Mouse (Mus musculus) forebrain, embryonic 10.5 days (tissue): ENCODE data around the gene Tmem233. TPM values are rescaled to one million over a fixed set of nuclear protein-coding genes. Genes with fewer than 3 reads are reported as not detected.

Source experiments
- DNase-seq: peaks from one replicate; pipeline ENCODE4 v3.0.0-alpha.2; 2017; ENCODE audit warnings: low spot score; ENCODE audit errors: extremely low spot score
- H3K27ac ChIP-seq: fragments of 300-500 bp; sonication (generic); 2 replicates; pipeline ENCODE4 v1.5.1; 2016; ENCODE audit warnings: mild to moderate bottlenecking
- H3K27me3 ChIP-seq: fragments of 300-500 bp; sonication (generic); 2 replicates; pipeline ENCODE4 v1.6.1; 2016; ENCODE audit warnings: mild to moderate bottlenecking; ENCODE audit not compliant: poor library complexity, severe bottlenecking
- H3K36me3 ChIP-seq: fragments of 300-500 bp; sonication (generic); replicated peaks from 2 replicates; pipeline ENCODE4 v1.6.1; 2016; ENCODE audit warnings: mild to moderate bottlenecking, moderate library complexity
- H3K4me1 ChIP-seq: fragments of 300-500 bp; sonication (generic); 2 replicates; pipeline ENCODE4 v1.6.1; 2016
- H3K4me3 ChIP-seq: fragments of 300-500 bp; sonication (generic); 2 replicates; pipeline ENCODE4 v1.5.1; 2016; ENCODE audit warnings: mild to moderate bottlenecking, moderate library complexity
- H3K9me3 ChIP-seq: fragments of 300-500 bp; sonication (generic); 2 replicates; pipeline ENCODE4 v1.6.1; 2016; ENCODE audit warnings: mild to moderate bottlenecking, moderate library complexity
- WGBS: fragments of 180-500 bp; shearing (Covaris S2); methylation state at CpG from one replicate; pipeline ENCODE4 v1.1.7; 2016; 5-methylcytosine and 5-hydroxymethylcytosine counted together
- polyA plus RNA-seq: library from polyadenylated mRNA; unstranded; fragments of >200 nt; fragmentation: Nextera tagmentation; extraction: Ambion mirVana; gene quantifications from 2 replicates; pipeline ENCODE4 v1.2.1, GENCODE M21; 2016

The Tmem233 gene
- polyA plus RNA-seq, 1 experiment from 2014 or later: not detected

DNA sequence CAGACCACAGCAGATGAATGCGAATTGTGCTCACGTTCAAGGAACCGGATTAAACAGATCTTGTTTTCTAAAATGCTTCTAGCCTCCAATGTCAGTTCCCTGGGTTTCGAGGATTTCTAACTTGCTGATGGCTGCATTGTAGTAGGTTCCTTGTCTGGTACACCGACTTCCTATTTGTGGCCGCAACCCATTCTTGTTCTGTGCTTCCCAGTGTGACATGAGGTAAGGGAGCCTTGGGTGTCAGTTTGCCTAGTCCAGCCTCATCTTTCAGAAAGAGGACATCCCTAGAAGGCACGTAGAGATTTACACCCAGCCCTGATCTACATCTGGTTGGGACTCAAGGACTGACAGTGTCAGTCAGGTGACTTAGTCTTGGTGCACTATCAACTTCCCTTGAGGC, 71.3 kb downstream of the Tmem233 start:
- Histone ChIP-seq H3K36me3 (peaks cover 60% of the 10 kb centered on the region), H3K4me1 (no peaks in the 10 kb centered on the region), H3K4me3 (no peak overlapping the region), H3K9me3 (no peaks in the 10 kb centered on the region), H3K27me3 (no peaks in the 10 kb centered on the region), H3K27ac (no peak overlapping the region)
- 94% methylated on average over 7 of the region's 7 CpGs for WGBS
- DNase-seq: no peak

DNA sequence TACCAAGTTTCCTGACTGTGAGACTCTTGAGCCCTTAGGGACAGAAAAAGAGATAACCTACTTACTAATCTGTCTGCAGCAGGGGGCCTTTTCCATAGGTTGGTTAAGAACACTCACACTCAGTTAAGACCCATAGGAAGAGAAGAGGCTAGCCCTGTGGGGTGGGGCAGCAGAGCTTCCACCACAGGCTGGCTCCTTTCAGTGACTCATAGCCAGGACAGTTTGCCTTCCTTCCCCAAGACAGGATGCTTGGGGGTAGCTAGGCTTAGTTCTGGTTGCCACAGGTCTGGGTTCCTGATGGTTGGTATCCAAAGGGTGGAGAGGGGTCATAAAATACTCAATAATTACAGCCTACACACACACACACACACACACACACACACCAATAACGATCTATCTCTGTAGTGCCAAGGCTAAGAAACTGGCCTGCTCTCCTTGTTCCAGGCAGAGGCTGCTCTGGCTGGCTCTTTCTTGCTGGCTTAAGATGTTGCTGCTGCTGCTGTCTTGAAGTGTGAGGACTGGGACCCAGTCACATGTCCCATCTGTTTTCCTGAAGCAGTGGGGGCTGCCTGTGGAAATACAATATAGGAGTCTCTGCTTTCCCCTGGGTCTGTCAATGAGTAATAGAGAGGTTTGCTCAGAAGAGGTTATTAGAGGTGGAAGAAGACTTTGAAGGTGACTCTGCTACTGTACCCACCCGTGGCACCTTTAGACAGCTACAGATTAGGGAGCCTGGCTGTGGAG, 73.0 kb downstream of the Tmem233 start:
- no peaks in the 10 kb centered on the region for H3K9me3 ChIP-seq
- H3K4me1 ChIP-seq: no peaks in the 10 kb centered on the region
- H3K36me3 ChIP-seq: peaks cover 55% of the 10 kb centered on the region
- no peak for DNase-seq
- WGBS: 89% methylated on average over 2 of the region's 2 CpGs
- 0 out of 2 replicates have a peak overlapping the region, but pooled peaks have one; percentile 21 for H3K27ac ChIP-seq
- H3K4me3 ChIP-seq: no peak overlapping the region
- no peaks in the 10 kb centered on the region for H3K27me3 ChIP-seq

GRCm38 (mm10) chr5:116009091-116009851, 73.8 kb downstream of the Tmem233 start:
- Histone ChIP-seq H3K9me3 (no peaks in the 10 kb centered on the region), H3K27me3 (no peaks in the 10 kb centered on the region), H3K4me1 (no peaks in the 10 kb centered on the region), H3K36me3 (peaks cover 48% of the 10 kb centered on the region), H3K4me3 (no peak overlapping the region), H3K27ac (no peak overlapping the region)
- WGBS: 73% methylated on average over 15 of the region's 15 CpGs
- no peak for DNase-seq

- DNase-seq: no peak
- H3K36me3 ChIP-seq: peaks cover 37% of the 10 kb centered on the region
- H3K4me1 ChIP-seq: 0 out of 2 replicates have a peak, but pooled peaks cover 6% of the 10 kb centered on the region
- no peak overlapping the region for H3K4me3 ChIP-seq
- H3K9me3 ChIP-seq: no peaks in the 10 kb centered on the region
- WGBS: 88% methylated on average over 13 of the region's 13 CpGs
- H3K27ac ChIP-seq: no peak overlapping the region; the same call in 1 of the 2 replicates
- no peaks in the 10 kb centered on the region for H3K27me3 ChIP-seq
These were observed 75.3 kb downstream of the Tmem233 start for GRCm38 (mm10) chr5:116007723-116008122.

DNA sequence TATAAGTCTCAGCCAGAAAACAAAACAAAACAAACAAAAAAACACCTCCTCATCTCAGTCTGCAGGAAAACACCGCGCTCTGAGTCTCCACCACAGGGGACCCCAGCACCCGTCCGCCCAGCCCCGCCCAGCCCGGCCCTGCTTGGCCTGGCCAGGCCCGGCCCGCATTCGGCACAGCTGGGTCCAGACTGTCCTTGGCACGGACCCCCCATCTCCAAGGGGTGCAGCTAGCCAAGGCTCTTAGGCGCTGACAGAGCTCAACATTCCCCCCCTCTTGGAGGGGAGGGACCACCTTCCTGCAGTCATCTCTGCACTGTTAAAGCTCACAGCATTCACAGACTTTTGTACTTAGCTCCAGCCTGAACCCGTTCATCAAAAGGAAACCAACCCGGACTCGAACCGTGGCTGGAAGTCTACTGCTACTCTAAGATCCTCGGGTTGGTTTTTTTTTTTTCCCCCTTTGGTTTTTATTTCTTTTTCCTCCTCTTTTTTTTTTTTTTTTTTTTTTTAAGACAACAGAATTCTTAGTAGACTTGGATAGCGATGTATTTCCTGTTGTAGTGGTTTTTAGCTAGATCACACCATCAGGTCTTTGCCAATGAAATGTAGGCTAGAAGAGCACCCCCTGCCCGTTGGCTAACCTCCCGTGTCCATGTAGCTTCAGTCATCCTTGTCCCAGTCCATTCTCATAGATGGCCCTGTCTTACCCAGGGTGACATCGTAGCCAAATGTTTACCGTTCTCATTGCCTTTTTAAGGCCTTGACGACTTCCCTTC, 76.5 kb downstream of the Tmem233 start:
- 68% methylated on average over 22 of the region's 22 CpGs for WGBS

GRCm38 (mm10) chr5:116004271-116004670, 78.8 kb downstream of the Tmem233 start:
- no peak for DNase-seq
- peaks cover 65% of the 10 kb centered on the region for H3K36me3 ChIP-seq
- 92% methylated on average over 10 of the region's 10 CpGs for WGBS
- no peaks in the 10 kb centered on the region for H3K9me3 ChIP-seq
- no peaks in the 10 kb centered on the region for H3K27me3 ChIP-seq
- H3K4me3 ChIP-seq: no peak overlapping the region
- H3K27ac ChIP-seq: no peak overlapping the region
- 0 out of 2 replicates have a peak, but pooled peaks cover 6% of the 10 kb centered on the region for H3K4me1 ChIP-seq

More for the DNA sequence above, 76.5 kb downstream of the Tmem233 start:
- no peaks in the 10 kb centered on the region for H3K27me3 ChIP-seq
- peaks cover 43% of the 10 kb centered on the region for H3K36me3 ChIP-seq
- H3K4me1 ChIP-seq: 0 out of 2 replicates have a peak, but pooled peaks cover 6% of the 10 kb centered on the region
- H3K9me3 ChIP-seq: no peaks in the 10 kb centered on the region
- no peak for DNase-seq
- no peak overlapping the region for H3K4me3 ChIP-seq
- H3K27ac ChIP-seq: no peak overlapping the region

GRCm38 (mm10) chr5:116003825-116004224, 79.2 kb downstream of the Tmem233 start:
- 40% methylated on average over 13 of the region's 13 CpGs for WGBS
- no peak overlapping the region for H3K27ac ChIP-seq
- H3K27me3 ChIP-seq: no peaks in the 10 kb centered on the region
- H3K4me1 ChIP-seq: 0 out of 2 replicates have a peak, but pooled peaks cover 6% of the 10 kb centered on the region
- no peaks in the 10 kb centered on the region for H3K9me3 ChIP-seq
- peaks cover 70% of the 10 kb centered on the region for H3K36me3 ChIP-seq
- DNase-seq: no peak
- no peak overlapping the region for H3K4me3 ChIP-seq

- 86% methylated on average over 8 of the region's 8 CpGs for WGBS
- peaks cover 73% of the 10 kb centered on the region for H3K36me3 ChIP-seq
These were observed 79.9 kb downstream of the Tmem233 start for GRCm38 (mm10) chr5:116003154-116003553.

DNA sequence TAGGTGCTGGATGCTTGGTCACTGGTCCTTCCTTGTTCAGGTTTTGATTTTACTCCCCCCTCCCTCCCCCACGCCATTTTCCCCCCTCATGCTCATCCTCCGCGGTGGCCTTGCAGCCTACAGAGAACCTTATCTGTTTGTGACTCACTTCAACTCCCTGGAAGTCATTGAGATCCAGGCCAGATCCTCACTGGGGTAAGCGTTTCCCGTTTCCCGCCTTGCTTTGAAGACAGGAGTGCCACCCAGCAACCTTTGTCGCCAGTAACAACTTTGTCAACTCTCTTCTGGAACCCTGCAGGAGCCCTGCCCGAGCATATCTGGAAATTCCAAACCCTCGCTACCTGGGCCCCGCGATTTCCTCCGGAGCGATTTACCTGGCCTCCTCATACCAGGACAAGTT, 85.7 kb downstream of the Tmem233 start:
- no peaks in the 10 kb centered on the region for H3K27me3 ChIP-seq
- H3K4me1 ChIP-seq: no peaks in the 10 kb centered on the region
- no peak for DNase-seq
- no peaks in the 10 kb centered on the region for H3K9me3 ChIP-seq
- peak overlapping the region; percentile 35; the same call in 1 of the 2 replicates for H3K27ac ChIP-seq
- WGBS: 74% methylated on average over 13 of the region's 13 CpGs
- H3K36me3 ChIP-seq: peaks cover 93% of the 10 kb centered on the region
- H3K4me3 ChIP-seq: no peak overlapping the region

More at GRCm38 (mm10) chr5:116003154-116003553, 79.9 kb downstream of the Tmem233 start:
- Histone ChIP-seq H3K4me3 (no peak overlapping the region), H3K27me3 (no peaks in the 10 kb centered on the region), H3K27ac (no peak overlapping the region), H3K9me3 (no peaks in the 10 kb centered on the region), H3K4me1 (0 out of 2 replicates have a peak, but pooled peaks cover 6% of the 10 kb centered on the region)
- DNase-seq: no peak

DNA sequence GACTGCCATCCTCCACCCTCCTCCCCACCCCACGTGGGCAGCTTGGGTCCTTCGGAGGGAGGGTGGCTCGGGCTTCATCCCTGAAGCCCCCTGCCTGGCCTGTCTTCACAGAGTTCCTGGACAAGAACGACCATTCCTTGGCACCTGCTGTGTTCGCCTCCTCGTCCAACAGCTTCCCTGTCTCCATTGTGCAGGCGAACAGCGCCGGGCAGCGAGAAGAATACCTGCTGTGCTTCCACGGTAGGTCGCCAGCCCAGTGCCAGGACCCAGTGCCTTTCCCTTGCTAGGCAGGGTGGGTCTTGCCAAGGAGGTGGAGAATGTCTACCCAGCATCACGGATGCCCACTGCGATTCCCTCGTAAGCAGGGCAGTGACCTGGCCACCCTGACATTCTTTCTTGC, 88.9 kb downstream of the Tmem233 start:
- Histone ChIP-seq H3K9me3 (peaks cover 12% of the 10 kb centered on the region), H3K36me3 (peaks cover 95% of the 10 kb centered on the region), H3K27ac (no peak overlapping the region), H3K4me1 (no peaks in the 10 kb centered on the region), H3K27me3 (no peaks in the 10 kb centered on the region), H3K4me3 (no peak overlapping the region)
- WGBS: 90% methylated on average over 15 of the region's 15 CpGs
- DNase-seq: no peak

DNA sequence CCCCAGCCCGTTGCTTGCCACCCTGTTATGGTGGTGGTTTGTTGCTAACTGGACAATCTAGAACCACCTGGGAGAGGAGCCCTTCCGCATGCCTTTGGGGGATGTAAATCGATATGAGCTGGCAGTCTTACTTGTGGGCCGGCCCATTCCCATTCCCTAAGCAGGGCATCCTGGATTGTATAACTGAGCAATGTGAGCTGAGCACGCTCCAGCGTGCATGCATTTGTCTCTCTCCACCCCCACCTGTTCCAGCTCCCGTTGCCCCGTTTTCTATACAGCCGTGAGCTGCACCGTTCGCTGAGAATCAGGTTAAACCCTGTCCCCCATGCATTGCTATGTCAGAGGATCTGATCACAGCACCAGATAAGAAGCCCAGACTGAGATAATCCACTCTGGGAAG, 91.3 kb downstream of the Tmem233 start:
- 93% methylated on average over 11 of the region's 11 CpGs for WGBS
- no peak for DNase-seq

More for the DNA sequence above, 91.3 kb downstream of the Tmem233 start:
- Histone ChIP-seq H3K4me3 (no peak overlapping the region), H3K27me3 (no peaks in the 10 kb centered on the region), H3K9me3 (peaks cover 12% of the 10 kb centered on the region), H3K4me1 (no peaks in the 10 kb centered on the region), H3K27ac (no peak overlapping the region), H3K36me3 (peaks cover 97% of the 10 kb centered on the region)
